Mouse (Mus musculus) brain, embryonic 14.5 days (tissue): ENCODE data around the gene Nfic. TPM values are rescaled to one million over a fixed set of nuclear protein-coding genes. Genes with fewer than 3 reads are reported as not detected.
A peak's percentile ranks its signal among the peaks of the same experiment; 100 is the strongest.

Experiments used
- DNase-seq: peaks from one replicate; pipeline ENCODE4 v3.0.0-alpha.2; 2011; ENCODE audit warnings: low read depth
- CTCF ChIP-seq: fragments of 200-500 bp; IDR thresholded peaks from 2 replicates; pipeline ENCODE4 v1.5.1; 2012; ENCODE audit warnings: inconsistent platforms, mild to moderate bottlenecking, moderate library complexity, borderline replicate concordance; ENCODE audit not compliant: insufficient read depth, insufficient read length; ENCODE audit errors: extremely low read depth
- POLR2A ChIP-seq: fragments of 200-500 bp; IDR thresholded peaks from 2 replicates; pipeline ENCODE4 v1.6.1; 2012; ENCODE audit warnings: mild to moderate bottlenecking, inconsistent platforms, borderline replicate concordance; ENCODE audit not compliant: poor library complexity, insufficient read depth, insufficient read length, severe bottlenecking; ENCODE audit errors: extremely low read depth
- polyA plus RNA-seq: library from polyadenylated mRNA; depleted of rRNA; stranded (reverse); fragments of >200 nt; gene quantifications from 2 replicates; pipeline ENCODE4 v1.2.3, GENCODE M21; 2012

The Nfic gene
- polyA plus RNA-seq, 1 experiment, result 16.7 TPM

- TF ChIP-seq CTCF (no peak), POLR2A (no peak)
- DNase-seq, result no peak
These were observed 50.7 kb downstream of the Nfic start for GRCm38 (mm10) chr10:81404720-81405119.

GRCm38 (mm10) chr10:81404082-81404481, 51.4 kb downstream of the Nfic start:
- TF ChIP-seq POLR2A, result no peak
- no peak for TF ChIP-seq CTCF
- DNase-seq, result no peak

DNA sequence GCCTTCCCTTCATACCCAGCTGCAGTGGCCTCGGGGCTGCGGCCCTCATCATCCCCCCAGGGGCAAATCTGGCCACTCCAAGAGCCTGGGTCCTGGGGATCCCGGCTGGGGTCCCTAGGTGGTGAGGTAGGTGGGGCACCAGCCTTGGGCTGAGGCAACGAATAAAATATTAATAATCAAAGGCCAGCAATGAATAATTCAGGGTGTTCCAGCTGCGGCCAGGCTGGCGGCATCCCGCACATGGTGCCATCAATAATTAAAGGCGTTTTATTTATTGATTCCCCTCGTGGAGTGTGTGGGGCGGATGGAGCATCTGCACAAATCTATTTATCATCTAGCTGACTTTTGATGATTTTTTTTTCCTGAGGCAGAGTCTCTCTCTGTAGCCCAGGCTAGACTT, 51.9 kb downstream of the Nfic start:
- no peak for TF ChIP-seq POLR2A
- TF ChIP-seq CTCF, result no peak
- no peak for DNase-seq

- no peak for DNase-seq
- no peak for TF ChIP-seq CTCF
- TF ChIP-seq POLR2A, result no peak
These were observed 53.1 kb downstream of the Nfic start for GRCm38 (mm10) chr10:81402227-81402765.

DNA sequence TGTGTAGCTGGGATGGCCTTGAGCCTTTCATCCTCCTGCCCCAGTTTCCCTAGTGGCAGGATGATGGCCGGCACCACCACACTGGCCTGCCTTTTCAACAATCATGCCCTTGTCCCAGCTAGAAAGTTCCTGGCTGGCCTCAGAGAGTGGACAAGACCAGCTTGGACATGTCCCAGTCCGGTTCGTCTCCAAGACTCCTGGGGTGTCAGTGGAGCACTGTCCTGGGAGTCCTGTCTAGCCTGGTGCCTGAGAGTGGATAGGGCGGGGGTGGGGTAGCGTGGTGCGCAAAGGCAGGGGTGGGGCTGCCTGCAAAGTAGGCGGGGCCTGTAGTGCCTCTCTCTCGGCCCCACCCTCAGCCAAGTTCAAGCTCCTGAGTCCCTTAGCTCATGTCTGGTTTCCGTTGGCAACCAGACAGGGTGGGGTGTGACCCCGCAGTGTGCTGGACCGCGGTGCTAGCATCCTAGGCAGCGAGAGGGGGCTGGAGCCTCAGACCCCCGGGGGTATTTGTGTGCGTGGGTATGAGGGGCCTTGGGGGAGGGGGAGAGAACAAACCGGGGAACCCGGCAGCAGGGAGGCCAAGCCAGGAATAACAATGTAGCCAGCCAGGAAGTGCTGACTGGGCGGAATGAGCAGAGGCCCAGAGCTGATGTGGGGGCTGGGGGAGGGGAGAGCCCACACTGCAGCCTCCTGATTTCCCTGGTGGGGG, 53.8 kb downstream of the Nfic start:
- TF ChIP-seq CTCF, result 0 out of 2 replicates have a peak, but pooled peaks have one; percentile 11
- TF ChIP-seq POLR2A, result no peak
- DNase-seq, result peak; percentile 92

GRCm38 (mm10) chr10:81401205-81401520, 54.3 kb downstream of the Nfic start:
- peak; percentile 58 for DNase-seq
- TF ChIP-seq POLR2A (no peak), CTCF (no peak)

DNA sequence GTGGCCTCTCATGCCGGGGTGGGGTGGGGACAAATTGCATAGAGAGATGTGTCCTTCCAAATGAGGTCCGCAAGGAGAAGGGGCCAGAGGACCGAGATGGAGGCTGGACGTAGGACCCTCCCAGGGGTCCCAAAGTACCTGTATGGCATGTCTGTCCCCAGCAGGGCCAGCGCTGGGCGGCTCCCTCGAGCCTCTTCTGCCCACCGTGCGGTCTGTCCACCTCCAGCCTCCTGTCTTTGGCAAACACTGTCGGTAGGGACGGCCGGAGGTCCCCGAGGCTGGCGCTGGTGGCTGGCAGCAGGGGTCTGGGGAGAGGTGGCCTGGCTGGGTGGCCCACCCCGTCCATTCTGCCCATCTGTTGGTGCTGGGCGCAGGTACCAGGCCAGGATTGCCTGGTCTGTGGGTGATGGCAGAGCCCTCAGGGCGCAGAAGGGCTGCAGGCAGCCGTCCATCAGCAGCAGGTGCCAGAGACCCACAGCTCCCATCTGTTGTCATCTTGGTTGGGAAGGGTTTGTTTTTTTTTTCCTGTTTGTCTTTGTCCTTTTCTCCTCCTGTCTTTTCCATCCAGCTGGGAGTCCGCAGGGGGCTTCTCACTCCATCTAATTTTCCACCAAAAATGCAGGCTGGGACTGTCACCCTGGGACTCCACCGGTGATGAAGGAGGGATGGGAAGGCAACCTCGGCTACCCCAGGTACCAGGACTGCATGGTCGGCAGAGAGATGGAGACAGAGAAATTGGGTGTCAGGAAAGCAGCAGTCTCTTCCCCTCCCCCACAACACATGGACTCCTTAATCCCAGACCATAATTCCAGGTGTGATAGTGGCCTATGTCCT, 54.8 kb downstream of the Nfic start:
- peak; percentile 65 for DNase-seq
- TF ChIP-seq POLR2A (no peak), CTCF (no peak)

- TF ChIP-seq CTCF (no peak), POLR2A (no peak)
- no peak for DNase-seq
These were observed 55.6 kb downstream of the Nfic start for GRCm38 (mm10) chr10:81399798-81400308.

- TF ChIP-seq CTCF (no peak), POLR2A (no peak)
These were observed 56.1 kb downstream of the Nfic start for GRCm38 (mm10) chr10:81399296-81399695.

GRCm38 (mm10) chr10:81396749-81397148, 58.7 kb downstream of the Nfic start:
- TF ChIP-seq CTCF (no peak), POLR2A (no peak)
- DNase-seq, result no peak

More at GRCm38 (mm10) chr10:81399296-81399695, 56.1 kb downstream of the Nfic start:
- no peak for DNase-seq

DNA sequence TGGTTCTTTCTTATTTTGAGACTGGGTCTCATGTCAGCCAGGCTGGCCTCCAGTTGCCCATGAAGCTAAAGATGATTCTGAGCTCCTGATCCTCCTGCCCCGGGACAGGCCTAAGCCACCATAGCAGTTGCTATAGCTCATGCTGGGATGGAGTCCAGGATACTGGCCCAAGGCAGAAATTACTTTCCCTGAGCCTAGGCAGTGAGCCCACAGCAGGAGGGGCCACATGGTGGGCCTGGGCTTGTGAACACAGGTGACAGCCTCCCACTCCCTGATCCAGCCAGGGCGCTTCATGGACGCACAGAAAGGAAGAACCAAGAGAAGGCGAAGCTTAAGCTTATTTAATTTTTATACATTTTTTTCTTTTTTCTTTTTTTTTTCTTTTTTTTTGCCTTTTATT, 59.6 kb downstream of the Nfic start:
- DNase-seq, result no peak
- TF ChIP-seq CTCF, result no peak
- no peak for TF ChIP-seq POLR2A
